Mouse (Mus musculus) neural tube, embryonic 11.5 days (tissue): ENCODE results near the gene Sox12. TPM values are rescaled to one million over a fixed set of nuclear protein-coding genes. Genes with fewer than 3 reads are reported as not detected.
A peak's percentile ranks its signal among the peaks of the same experiment; 100 is the strongest.

Experiments
- ATAC-seq: fragments of 200-750 bp; cut with Nextera tagmentation; 2 replicates; pipeline ENCODE4 v1.8.0; 2017; ENCODE audit warnings: moderate number of reproducible peaks, mild to moderate bottlenecking, moderate TSS enrichment, moderate library complexity; ENCODE audit not compliant: insufficient read depth, low FRiP score, low TSS enrichment
- DNase-seq: peaks from one replicate; pipeline ENCODE4 v3.0.0-alpha.2; 2015; ENCODE audit warnings: low spot score
- H3K27ac ChIP-seq: fragments of 300-500 bp; sonication (generic); 2 replicates; pipeline ENCODE4 v1.5.1; 2014; ENCODE audit warnings: low read depth, mild to moderate bottlenecking, low read length
- H3K27me3 ChIP-seq: fragments of 300-500 bp; sonication (generic); 2 replicates; pipeline ENCODE4 v1.6.1; 2014; ENCODE audit warnings: mild to moderate bottlenecking, low read length, mixed read lengths; ENCODE audit not compliant: control insufficient read depth, insufficient read depth
- H3K36me3 ChIP-seq: fragments of 300-500 bp; sonication (generic); 2 replicates; pipeline ENCODE4 v1.6.1; 2014; ENCODE audit warnings: mild to moderate bottlenecking, low read length, moderate library complexity, mixed read lengths; ENCODE audit not compliant: control insufficient read depth, insufficient read depth
- H3K4me1 ChIP-seq: fragments of 300-500 bp; sonication (generic); 2 replicates; pipeline ENCODE4 v1.6.1; 2014; ENCODE audit warnings: low read length, mixed read lengths; ENCODE audit not compliant: control insufficient read depth, insufficient read depth
- H3K4me2 ChIP-seq: fragments of 300-500 bp; sonication (generic); 2 replicates; pipeline ENCODE4 v1.6.1; 2014; ENCODE audit warnings: low read depth, mild to moderate bottlenecking, moderate library complexity
- H3K4me3 ChIP-seq: fragments of 300-500 bp; sonication (generic); 2 replicates; pipeline ENCODE4 v1.5.1; 2014; ENCODE audit warnings: low read depth, low read length
- H3K9ac ChIP-seq: fragments of 300-500 bp; sonication (generic); 2 replicates; pipeline ENCODE4 v1.6.1; 2014; ENCODE audit warnings: mild to moderate bottlenecking, low read length
- H3K9me3 ChIP-seq: fragments of 300-500 bp; sonication (generic); 2 replicates; pipeline ENCODE4 v1.6.1; 2016; ENCODE audit warnings: low read length; ENCODE audit not compliant: control insufficient read depth
- WGBS: fragments of 180-500 bp; shearing (Covaris S2); extraction: QIAGEN DNeasy Blood & Tissue Kit; methylation state at CpG from one replicate; pipeline ENCODE4 v1.1.7; 2014; 5-methylcytosine and 5-hydroxymethylcytosine counted together
- polyA plus RNA-seq: library from polyadenylated mRNA; unstranded; fragments of >200 nt; fragmentation: Nextera tagmentation; extraction: Ambion mirVana; gene quantifications from 2 replicates; pipeline ENCODE4 v1.2.1, GENCODE M21; 2014

Sox12 gene
- polyA plus RNA-seq, 1 experiment from 2014 or later: 19.1 TPM

- H3K4me2 ChIP-seq: peak overlapping the region; percentile 93
Observed at GRCm38 (mm10) chr2:152396110-152397003, 1.5 kb downstream of the Sox12 start.

GRCm38 (mm10) chr2:152395271-152395920 lies 2.5 kb downstream of the Sox12 start:
- no peaks in the 10 kb centered on the region for H3K9me3 ChIP-seq
- no peak for DNase-seq
- H3K4me3 ChIP-seq: peak overlapping the region; percentile 92
- H3K27ac ChIP-seq: 0 out of 2 replicates have a peak overlapping the region, but pooled peaks have one; percentile 8
- H3K4me2 ChIP-seq: peak overlapping the region; percentile 93
- 29% methylated on average over 13 of the region's 13 CpGs for WGBS
- H3K36me3 ChIP-seq: no peaks in the 10 kb centered on the region
- H3K9ac ChIP-seq: peak overlapping the region; percentile 97
- H3K27me3 ChIP-seq: no peaks in the 10 kb centered on the region
- no peak for ATAC-seq
- H3K4me1 ChIP-seq: peaks cover 22% of the 10 kb centered on the region

More at GRCm38 (mm10) chr2:152396110-152397003, 1.5 kb downstream of the Sox12 start:
- H3K9ac ChIP-seq: peak overlapping the region; percentile 97
- H3K4me1 ChIP-seq: peaks cover 22% of the 10 kb centered on the region
- no peaks in the 10 kb centered on the region for H3K36me3 ChIP-seq
- peak overlapping the region; percentile 100 for H3K27ac ChIP-seq
- DNase-seq (peak; percentile 97), ATAC-seq (peak; percentile 60)
- no peaks in the 10 kb centered on the region for H3K27me3 ChIP-seq
- WGBS: under 1% methylated on average over 42 of the region's 46 CpGs
- H3K9me3 ChIP-seq: no peaks in the 10 kb centered on the region
- H3K4me3 ChIP-seq: peak overlapping the region; percentile 92

GRCm38 (mm10) chr2:152393225-152394017 lies 4.4 kb downstream of the Sox12 start:
- Histone ChIP-seq H3K9me3 (no peaks in the 10 kb centered on the region), H3K36me3 (no peaks in the 10 kb centered on the region), H3K4me1 (peaks cover 22% of the 10 kb centered on the region), H3K27me3 (no peaks in the 10 kb centered on the region), H3K27ac (no peak overlapping the region), H3K4me3 (peak overlapping the region; percentile 92; the same call in 1 of the 2 replicates), H3K9ac (no peak overlapping the region; the same call in 1 of the 2 replicates), H3K4me2 (peak overlapping the region; percentile 93)
- ATAC-seq: no peak
- no peak for DNase-seq
- 55% methylated on average over 9 of the region's 9 CpGs for WGBS

- Histone ChIP-seq H3K4me1 (peaks cover 22% of the 10 kb centered on the region), H3K4me2 (no peak overlapping the region), H3K4me3 (no peak overlapping the region), H3K36me3 (no peaks in the 10 kb centered on the region), H3K9ac (no peak overlapping the region), H3K27ac (no peak overlapping the region), H3K9me3 (no peaks in the 10 kb centered on the region), H3K27me3 (no peaks in the 10 kb centered on the region)
- DNase-seq (peak; percentile 45), ATAC-seq (no peak)
- 18% methylated on average over 3 of the region's 3 CpGs for WGBS
Observed at GRCm38 (mm10) chr2:152392786-152393185, 5.1 kb downstream of the Sox12 start.

- 87% methylated on average over 4 of the region's 4 CpGs for WGBS
- no peak for ATAC-seq
- no peak overlapping the region for H3K9ac ChIP-seq
- H3K4me1 ChIP-seq: no peaks in the 10 kb centered on the region
- no peak overlapping the region for H3K4me2 ChIP-seq
- no peaks in the 10 kb centered on the region for H3K36me3 ChIP-seq
- H3K4me3 ChIP-seq: no peak overlapping the region
- no peak overlapping the region for H3K27ac ChIP-seq
- no peaks in the 10 kb centered on the region for H3K9me3 ChIP-seq
- no peaks in the 10 kb centered on the region for H3K27me3 ChIP-seq
- no peak for DNase-seq
Observed at GRCm38 (mm10) chr2:152384191-152384590, 13.7 kb downstream of the Sox12 start.

GRCm38 (mm10) chr2:152376345-152376741 lies 21.5 kb downstream of the Sox12 start, which contains the start of gene Nrsn2:
Gene Nrsn2 (minus strand): TSS chr2:152376638.
- peak; percentile 60 for ATAC-seq
- under 1% methylated on average over 16 of the region's 16 CpGs for WGBS
- H3K9ac ChIP-seq: peak within 1 kb of the TSS; percentile 43; the same call in 1 of the 2 replicates
- no peak within 1 kb of the TSS for H3K4me3 ChIP-seq
- peak; percentile 45 for DNase-seq
- no peaks in the 10 kb centered on the region for H3K9me3 ChIP-seq
- peak within 1 kb of the TSS; percentile 57 for H3K27ac ChIP-seq
- H3K36me3 ChIP-seq: no peaks in the 10 kb centered on the region
- H3K4me2 ChIP-seq: peak within 1 kb of the TSS; percentile 40
- H3K4me1 ChIP-seq: peaks cover 5% of the 10 kb centered on the region
- H3K27me3 ChIP-seq: no peaks in the 10 kb centered on the region; the same call in 1 of the 2 replicates

- Histone ChIP-seq H3K9ac (peak overlapping the region; percentile 43; the same call in 1 of the 2 replicates), H3K4me2 (peak overlapping the region; percentile 40), H3K27me3 (no peaks in the 10 kb centered on the region; the same call in 1 of the 2 replicates), H3K36me3 (no peaks in the 10 kb centered on the region), H3K9me3 (no peaks in the 10 kb centered on the region), H3K27ac (peak overlapping the region; percentile 57), H3K4me3 (no peak overlapping the region), H3K4me1 (peaks cover 5% of the 10 kb centered on the region)
- DNase-seq (peak; percentile 76), ATAC-seq (peak; percentile 86)
- 3% methylated on average over 21 of the region's 21 CpGs for WGBS
Observed at GRCm38 (mm10) chr2:152375652-152376344, 22.1 kb downstream of the Sox12 start.

GRCm38 (mm10) chr2:152373547-152373946 lies 24.3 kb downstream of the Sox12 start:
- no peaks in the 10 kb centered on the region for H3K36me3 ChIP-seq
- no peaks in the 10 kb centered on the region; the same call in 1 of the 2 replicates for H3K27me3 ChIP-seq
- H3K9ac ChIP-seq: no peak overlapping the region
- DNase-seq (no peak), ATAC-seq (no peak)
- no peak overlapping the region for H3K27ac ChIP-seq
- H3K9me3 ChIP-seq: no peaks in the 10 kb centered on the region
- no peak overlapping the region for H3K4me2 ChIP-seq
- no peak overlapping the region for H3K4me3 ChIP-seq
- 80% methylated on average over 9 of the region's 9 CpGs for WGBS
- H3K4me1 ChIP-seq: peaks cover 5% of the 10 kb centered on the region
